Mouse (Mus musculus) lung, embryonic 14.5 days (tissue): ENCODE results near the gene Cer1. TPM values are rescaled to one million over a fixed set of nuclear protein-coding genes. Genes with fewer than 3 reads are reported as not detected.

Experiments
- ATAC-seq: fragments of 200-750 bp; cut with Nextera tagmentation; 2 replicates; pipeline ENCODE4 v1.8.0; 2017; ENCODE audit warnings: mild to moderate bottlenecking, moderate TSS enrichment, moderate library complexity; ENCODE audit not compliant: insufficient read depth
- DNase-seq: peaks from one replicate; pipeline ENCODE4 v3.0.0-alpha.2; 2015
- H3K27ac ChIP-seq: fragments of 300-500 bp; sonication (generic); 2 replicates; pipeline ENCODE4 v1.5.1; 2014; ENCODE audit warnings: low read depth, mild to moderate bottlenecking, moderate library complexity
- H3K27me3 ChIP-seq: fragments of 300-500 bp; sonication (generic); 2 replicates; pipeline ENCODE4 v1.6.1; 2014; ENCODE audit warnings: low read length, control low read depth; ENCODE audit not compliant: insufficient read depth
- H3K36me3 ChIP-seq: fragments of 300-500 bp; sonication (generic); 2 replicates; pipeline ENCODE4 v1.6.1; 2014; ENCODE audit warnings: control low read depth; ENCODE audit not compliant: insufficient read depth
- H3K4me1 ChIP-seq: fragments of 300-500 bp; sonication (generic); 2 replicates; pipeline ENCODE4 v1.6.1; 2014; ENCODE audit warnings: antibody characterized with exemption, control low read depth; ENCODE audit not compliant: insufficient read depth
- H3K4me2 ChIP-seq: fragments of 300-500 bp; sonication (generic); 2 replicates; pipeline ENCODE4 v1.6.1; 2014; ENCODE audit warnings: mild to moderate bottlenecking
- H3K4me3 ChIP-seq: fragments of 300-500 bp; sonication (generic); 2 replicates; pipeline ENCODE4 v1.5.1; 2014; ENCODE audit warnings: low read depth, low read length
- H3K9ac ChIP-seq: fragments of 300-500 bp; sonication (generic); 2 replicates; pipeline ENCODE4 v1.6.1; 2014
- H3K9me3 ChIP-seq: fragments of 300-500 bp; sonication (generic); 2 replicates; pipeline ENCODE4 v1.6.1; 2016; ENCODE audit warnings: low read depth, low read length, control low read depth
- CTCF ChIP-seq: IDR thresholded peaks from 2 replicates; pipeline ENCODE4 v1.5.1; 2016; ENCODE audit warnings: antibody characterized with exemption, low read depth
- WGBS: fragments of 180-500 bp; shearing (Covaris S2); extraction: QIAGEN DNeasy Blood & Tissue Kit; methylation state at CpG from one replicate; pipeline ENCODE4 v1.1.7; 2014; 5-methylcytosine and 5-hydroxymethylcytosine counted together
- polyA plus RNA-seq: library from polyadenylated mRNA; unstranded; fragments of >200 nt; fragmentation: Nextera tagmentation; extraction: Ambion mirVana; gene quantifications from 2 replicates; pipeline ENCODE4 v1.2.1, GENCODE M21; 2014

The Cer1 gene
- polyA plus RNA-seq, 1 experiment from 2014 or later, result 3.1 TPM

DNA sequence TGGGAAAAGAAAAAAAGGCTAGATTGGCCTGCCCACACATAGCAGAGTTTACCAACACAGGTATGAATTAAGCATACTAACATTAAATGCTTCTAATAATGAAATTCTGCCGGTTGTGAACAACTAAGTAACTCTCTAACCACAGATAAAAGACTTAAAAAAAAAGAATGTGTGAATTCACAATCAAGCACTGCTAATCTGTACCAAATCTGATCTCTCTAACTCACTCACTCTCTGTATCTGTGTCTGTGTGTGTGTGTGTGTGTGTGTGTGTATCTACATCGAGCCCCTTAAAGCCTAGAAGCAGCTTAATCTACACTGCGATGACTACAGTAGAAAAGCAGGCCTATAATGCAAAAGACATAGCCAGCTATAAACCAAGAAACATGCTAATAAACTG, 28.0 kb downstream of the Cer1 start:
- Histone ChIP-seq H3K4me1 (no peaks in the 10 kb centered on the region; the same call in none of the 2 replicates), H3K27ac (no peak overlapping the region), H3K4me2 (no peak overlapping the region), H3K9ac (no peak overlapping the region), H3K4me3 (no peak overlapping the region), H3K36me3 (peaks cover 5% of the 10 kb centered on the region; the same call in 1 of the 2 replicates), H3K9me3 (no peaks in the 10 kb centered on the region), H3K27me3 (no peaks in the 10 kb centered on the region)
- no peak for TF ChIP-seq CTCF
- DNase-seq, result no peak
- ATAC-seq, result no peak
- 86% methylated on average over 3 of the region's 3 CpGs for WGBS

DNA sequence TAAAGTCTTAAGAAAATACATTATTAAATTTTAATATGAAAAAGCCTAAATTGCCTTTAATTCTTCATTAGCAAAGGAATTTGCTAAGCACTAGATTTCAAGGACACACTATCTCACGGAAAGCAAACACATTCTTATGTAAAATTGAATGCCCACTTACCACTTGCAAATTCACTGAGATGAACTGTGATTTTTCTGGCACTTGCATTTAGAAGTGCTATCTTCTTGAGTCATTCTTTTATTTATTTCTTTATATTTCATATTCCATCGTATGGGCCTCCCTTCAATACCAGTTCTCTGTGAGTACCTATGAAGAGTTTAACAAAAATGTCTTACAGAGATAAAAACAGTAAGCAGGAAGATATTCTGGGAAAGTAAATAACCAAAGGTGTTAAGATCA, 31.1 kb downstream of the Cer1 start:
- no peak overlapping the region for H3K9ac ChIP-seq
- H3K9me3 ChIP-seq, result no peaks in the 10 kb centered on the region
- H3K27ac ChIP-seq, result no peak overlapping the region
- no peak for TF ChIP-seq CTCF
- H3K27me3 ChIP-seq, result no peaks in the 10 kb centered on the region
- no peak for DNase-seq
- peaks cover 5% of the 10 kb centered on the region; the same call in 1 of the 2 replicates for H3K36me3 ChIP-seq
- H3K4me2 ChIP-seq, result no peak overlapping the region
- H3K4me1 ChIP-seq, result no peaks in the 10 kb centered on the region; the same call in 1 of the 2 replicates
- 61% methylated on average over 2 of the region's 2 CpGs for WGBS
- no peak overlapping the region for H3K4me3 ChIP-seq
- no peak for ATAC-seq

DNA sequence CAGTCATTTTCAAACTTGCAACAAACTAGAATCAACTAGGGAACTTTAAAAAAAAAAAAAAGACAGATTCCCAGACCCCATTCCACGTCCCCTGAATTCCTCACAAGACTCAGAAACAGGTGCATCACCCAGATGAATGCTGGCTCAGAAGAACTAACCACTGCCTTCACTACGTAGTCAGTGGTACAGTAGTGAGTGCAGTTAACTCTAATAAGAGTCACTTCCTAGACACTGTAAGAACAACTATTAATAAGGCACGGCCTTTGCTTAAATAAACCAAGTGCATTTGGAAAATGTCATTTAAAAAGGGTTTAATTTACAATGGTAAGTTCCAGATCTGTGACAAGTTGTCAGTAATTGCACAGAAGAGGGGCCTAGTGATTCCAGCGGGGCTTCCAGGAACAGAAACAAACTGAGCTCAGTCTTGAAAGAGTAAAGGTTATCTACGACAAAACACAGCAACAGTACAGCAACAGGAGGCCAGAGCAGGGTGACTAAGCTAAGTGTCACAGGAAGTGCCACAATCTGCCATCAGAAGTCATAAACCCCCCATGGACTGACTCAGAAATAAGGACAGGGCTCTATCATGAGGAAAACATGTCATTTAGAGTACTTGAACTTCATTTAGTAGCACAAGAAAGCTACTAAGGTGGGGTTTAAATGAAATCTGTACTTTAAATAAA, 36.3 kb downstream of the Cer1 start:
- Histone ChIP-seq H3K36me3 (peaks cover 5% of the 10 kb centered on the region; the same call in 1 of the 2 replicates), H3K9ac (no peak overlapping the region), H3K27me3 (no peaks in the 10 kb centered on the region), H3K4me3 (no peak overlapping the region), H3K9me3 (no peaks in the 10 kb centered on the region), H3K4me1 (no peaks in the 10 kb centered on the region), H3K4me2 (no peak overlapping the region), H3K27ac (no peak overlapping the region)
- no peak for ATAC-seq
- TF ChIP-seq CTCF, result no peak
- DNase-seq, result no peak
- 51% methylated on average over 5 of the region's 5 CpGs for WGBS

DNA sequence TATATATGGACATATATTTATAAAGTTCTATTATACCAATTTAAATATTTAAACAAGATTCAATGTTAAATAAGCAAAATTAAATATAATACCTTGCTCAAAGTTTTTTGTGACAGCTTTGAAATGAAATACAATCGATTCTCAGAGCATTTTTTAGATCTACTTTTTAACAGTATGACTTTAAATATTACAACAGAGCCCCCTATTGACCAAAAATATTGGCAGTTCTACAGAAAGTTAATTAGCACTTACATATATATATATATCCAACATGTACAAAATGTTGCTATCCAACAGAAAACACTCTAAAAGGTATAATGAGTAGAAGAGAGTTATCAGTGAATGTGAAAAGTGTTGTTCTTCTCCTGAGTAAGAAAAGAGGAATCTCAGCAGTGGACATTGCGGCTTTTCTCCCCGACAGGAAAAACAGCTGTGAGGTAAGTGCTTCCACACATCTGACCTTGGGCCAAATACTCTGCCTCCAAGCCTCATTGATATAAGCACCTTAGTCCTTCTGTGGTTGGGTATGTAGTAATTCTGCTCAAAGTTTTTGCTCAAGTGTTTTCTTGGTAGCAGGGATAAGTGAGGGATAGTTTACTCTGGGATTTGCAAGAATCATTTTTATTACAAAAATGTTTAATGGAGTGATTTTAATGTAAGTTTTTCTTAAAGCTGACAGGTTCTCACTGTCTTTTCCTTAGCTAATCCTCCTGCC, 47.3 kb downstream of the Cer1 start:
- H3K27me3 ChIP-seq, result no peaks in the 10 kb centered on the region
- H3K36me3 ChIP-seq, result peaks cover 21% of the 10 kb centered on the region; the same call in 1 of the 2 replicates
- no peak for ATAC-seq
- H3K9me3 ChIP-seq, result no peaks in the 10 kb centered on the region
- no peak overlapping the region for H3K4me2 ChIP-seq
- peak; percentile 80 for DNase-seq
- no peak overlapping the region for H3K27ac ChIP-seq
- H3K4me1 ChIP-seq, result no peaks in the 10 kb centered on the region
- no peak overlapping the region for H3K4me3 ChIP-seq
- WGBS, result 66% methylated on average over 3 of the region's 3 CpGs
- H3K9ac ChIP-seq, result no peak overlapping the region
- peak; percentile 26 for TF ChIP-seq CTCF

Other genes with a start within 250 kb of the Cer1 start
- 148 and 149 TPM in 2 replicates for gene Nfib, start 179.4 kb downstream of the Cer1 start, polyA plus RNA-seq
- gene Zdhhc21, start 25.2 kb downstream of the Cer1 start, polyA plus RNA-seq, result 15.2 and 17.5 TPM in 2 replicates
- 58.2 and 59.1 TPM in 2 replicates for gene Frem1, start 167.2 kb upstream of the Cer1 start, polyA plus RNA-seq